Mouse (Mus musculus) midbrain, embryonic 14.5 days (tissue): ENCODE measurements around the gene Zfp260. TPM values are rescaled to one million over a fixed set of nuclear protein-coding genes. Genes with fewer than 3 reads are reported as not detected.

Experiments used
- ATAC-seq: fragments of 200-750 bp; cut with Nextera tagmentation; 2 replicates; pipeline ENCODE4 v1.8.0; 2017; ENCODE audit warnings: moderate number of reproducible peaks, moderate library complexity; ENCODE audit not compliant: low FRiP score, low TSS enrichment
- DNase-seq: peaks from one replicate; pipeline ENCODE4 v3.0.0-alpha.2; 2015
- H3K27ac ChIP-seq: fragments of 300-500 bp; sonication (generic); replicated peaks from 2 replicates; pipeline ENCODE4 v1.5.1; 2014; ENCODE audit warnings: mild to moderate bottlenecking, low read depth, low read length, moderate library complexity
- H3K27me3 ChIP-seq: fragments of 300-500 bp; sonication (generic); 2 replicates; pipeline ENCODE4 v1.6.1; 2014; ENCODE audit warnings: low read length, control low read depth, mixed read lengths; ENCODE audit not compliant: control insufficient read depth, insufficient read depth
- H3K36me3 ChIP-seq: fragments of 300-500 bp; sonication (generic); 2 replicates; pipeline ENCODE4 v1.6.1; 2014; ENCODE audit warnings: low read length, control low read depth; ENCODE audit not compliant: control insufficient read depth, insufficient read depth
- H3K4me1 ChIP-seq: fragments of 300-500 bp; sonication (generic); 2 replicates; pipeline ENCODE4 v1.6.1; 2014; ENCODE audit warnings: mild to moderate bottlenecking, antibody characterized with exemption, low read length, control low read depth; ENCODE audit not compliant: control insufficient read depth, insufficient read depth
- H3K4me2 ChIP-seq: fragments of 300-500 bp; sonication (generic); 2 replicates; pipeline ENCODE4 v1.6.1; 2014; ENCODE audit warnings: mild to moderate bottlenecking, low read length, moderate library complexity
- H3K4me3 ChIP-seq: fragments of 300-500 bp; sonication (generic); replicated peaks from 2 replicates; pipeline ENCODE4 v1.5.1; 2014; ENCODE audit warnings: low read depth, low read length
- H3K9ac ChIP-seq: fragments of 300-500 bp; sonication (generic); replicated peaks from 2 replicates; pipeline ENCODE4 v1.6.1; 2014; ENCODE audit warnings: mild to moderate bottlenecking, low read length, moderate library complexity
- H3K9me3 ChIP-seq: fragments of 300-500 bp; sonication (generic); 2 replicates; pipeline ENCODE4 v1.6.1; 2016; ENCODE audit warnings: low read length, control low read depth, mixed read lengths; ENCODE audit not compliant: control insufficient read depth
- WGBS: fragments of 180-500 bp; shearing (Covaris S2); extraction: QIAGEN DNeasy Blood & Tissue Kit; methylation state at CpG from one replicate; pipeline ENCODE4 v1.1.7; 2014; 5-methylcytosine and 5-hydroxymethylcytosine counted together
- polyA plus RNA-seq: library from polyadenylated mRNA; unstranded; fragments of >200 nt; fragmentation: Nextera tagmentation; extraction: Ambion mirVana; gene quantifications from 2 replicates; pipeline ENCODE4 v1.2.1, GENCODE M21; 2014

Zfp260 gene
- polyA plus RNA-seq, result 86.6 and 101 TPM in 2 replicates

GRCm38 (mm10) chr7:30094646-30095429 lies at the start of gene Zfp260:
Gene Zfp260 (plus strand): TSS chr7:30094777.
- ATAC-seq (peak; percentile 84), DNase-seq (peak; percentile 98)
- H3K36me3 ChIP-seq, result peaks cover 2% of the 10 kb centered on the region
- H3K27ac ChIP-seq, result peak within 1 kb of the TSS; percentile 99
- no peaks in the 10 kb centered on the region for H3K9me3 ChIP-seq
- H3K9ac ChIP-seq, result peak within 1 kb of the TSS; percentile 88
- WGBS, result under 1% methylated on average over 26 of the region's 26 CpGs
- peaks cover 11% of the 10 kb centered on the region for H3K4me1 ChIP-seq
- no peaks in the 10 kb centered on the region for H3K27me3 ChIP-seq
- H3K4me3 ChIP-seq, result peak within 1 kb of the TSS; percentile 67
- peak within 1 kb of the TSS; percentile 71 for H3K4me2 ChIP-seq

- no peak for DNase-seq
- Histone ChIP-seq H3K9me3 (no peaks in the 10 kb centered on the region), H3K27me3 (no peaks in the 10 kb centered on the region), H3K4me2 (no peak overlapping the region), H3K9ac (no peak overlapping the region), H3K36me3 (peaks cover 7% of the 10 kb centered on the region; the same call in 1 of the 2 replicates), H3K27ac (no peak overlapping the region), H3K4me3 (no peak overlapping the region), H3K4me1 (0 out of 2 replicates have a peak, but pooled peaks cover 5% of the 10 kb centered on the region)
- no peak for ATAC-seq
- WGBS, result 96% methylated on average over 4 of the region's 4 CpGs
These were observed 46.5 kb upstream of the Zfp260 start for GRCm38 (mm10) chr7:30048126-30048525.

GRCm38 (mm10) chr7:30050882-30051548 lies 43.6 kb upstream of the Zfp260 start, which contains the start of gene Zfp14:
Gene Zfp14 (minus strand): TSS chr7:30051380.
- peak within 1 kb of the TSS; percentile 74 for H3K4me2 ChIP-seq
- DNase-seq (peak; percentile 96), ATAC-seq (peak; percentile 98)
- H3K4me3 ChIP-seq, result peak within 1 kb of the TSS; percentile 60
- H3K27me3 ChIP-seq, result no peaks in the 10 kb centered on the region
- H3K36me3 ChIP-seq, result peaks cover 13% of the 10 kb centered on the region
- H3K27ac ChIP-seq, result peak within 1 kb of the TSS; percentile 89
- WGBS, result 0% methylated on average over 40 of the region's 40 CpGs
- peak within 1 kb of the TSS; percentile 75 for H3K9ac ChIP-seq
- H3K9me3 ChIP-seq, result no peaks in the 10 kb centered on the region
- H3K4me1 ChIP-seq, result 0 out of 2 replicates have a peak, but pooled peaks cover 5% of the 10 kb centered on the region

DNA sequence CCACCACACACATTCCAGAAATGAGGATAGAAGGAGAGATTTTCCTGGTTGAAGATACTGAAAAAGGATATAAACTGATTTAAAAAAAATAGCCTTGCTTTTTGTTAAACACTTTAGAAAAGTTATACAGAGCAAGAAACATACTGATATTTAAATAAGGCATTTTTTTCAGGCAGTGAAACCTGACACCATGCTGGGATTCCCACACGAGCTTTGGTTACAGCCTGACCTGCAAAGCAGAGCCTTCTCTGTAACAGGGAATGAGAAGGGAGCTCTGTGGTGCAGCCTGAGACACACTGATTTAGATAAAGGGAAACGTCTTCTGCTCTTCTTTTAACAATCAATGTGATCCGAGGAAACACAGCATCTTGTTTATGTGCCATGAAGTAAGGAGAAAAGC lies 41.0 kb upstream of the Zfp260 start:
- no peak for ATAC-seq
- 8% methylated on average over 3 of the region's 3 CpGs for WGBS
- no peak overlapping the region for H3K4me2 ChIP-seq
- H3K4me1 ChIP-seq, result 0 out of 2 replicates have a peak, but pooled peaks cover 5% of the 10 kb centered on the region
- no peaks in the 10 kb centered on the region for H3K9me3 ChIP-seq
- no peak overlapping the region for H3K27ac ChIP-seq
- no peaks in the 10 kb centered on the region for H3K27me3 ChIP-seq
- H3K4me3 ChIP-seq, result no peak overlapping the region
- DNase-seq, result no peak
- H3K36me3 ChIP-seq, result peaks cover 34% of the 10 kb centered on the region
- H3K9ac ChIP-seq, result no peak overlapping the region

GRCm38 (mm10) chr7:30060341-30060740 lies 34.2 kb upstream of the Zfp260 start:
- no peak overlapping the region for H3K4me2 ChIP-seq
- no peaks in the 10 kb centered on the region for H3K4me1 ChIP-seq
- no peaks in the 10 kb centered on the region for H3K9me3 ChIP-seq
- H3K9ac ChIP-seq, result no peak overlapping the region
- no peaks in the 10 kb centered on the region for H3K27me3 ChIP-seq
- WGBS, result 40% methylated on average over 6 of the region's 6 CpGs
- no peak overlapping the region for H3K4me3 ChIP-seq
- ATAC-seq, result no peak
- no peak for DNase-seq
- H3K27ac ChIP-seq, result no peak overlapping the region
- H3K36me3 ChIP-seq, result peaks cover 90% of the 10 kb centered on the region

- H3K4me2 ChIP-seq, result no peak overlapping the region
- H3K27me3 ChIP-seq, result no peaks in the 10 kb centered on the region
- 87% methylated on average over 5 of the region's 5 CpGs for WGBS
- ATAC-seq, result no peak
- H3K4me1 ChIP-seq, result no peaks in the 10 kb centered on the region
- peaks cover 83% of the 10 kb centered on the region for H3K36me3 ChIP-seq
- H3K4me3 ChIP-seq, result no peak overlapping the region
- no peaks in the 10 kb centered on the region for H3K9me3 ChIP-seq
- no peak overlapping the region for H3K9ac ChIP-seq
- peak; percentile 21 for DNase-seq
- no peak overlapping the region for H3K27ac ChIP-seq
These were observed 32.1 kb upstream of the Zfp260 start for GRCm38 (mm10) chr7:30062478-30062877.

- no peak for DNase-seq
- no peak overlapping the region for H3K4me2 ChIP-seq
- H3K9me3 ChIP-seq, result no peaks in the 10 kb centered on the region
- 81% methylated on average over 5 of the region's 5 CpGs for WGBS
- no peak for ATAC-seq
- H3K27me3 ChIP-seq, result no peaks in the 10 kb centered on the region
- H3K9ac ChIP-seq, result no peak overlapping the region
- no peak overlapping the region for H3K4me3 ChIP-seq
- H3K27ac ChIP-seq, result no peak overlapping the region
- H3K36me3 ChIP-seq, result peaks cover 79% of the 10 kb centered on the region
- no peaks in the 10 kb centered on the region for H3K4me1 ChIP-seq
These were observed 30.0 kb upstream of the Zfp260 start for GRCm38 (mm10) chr7:30064622-30065021.

DNA sequence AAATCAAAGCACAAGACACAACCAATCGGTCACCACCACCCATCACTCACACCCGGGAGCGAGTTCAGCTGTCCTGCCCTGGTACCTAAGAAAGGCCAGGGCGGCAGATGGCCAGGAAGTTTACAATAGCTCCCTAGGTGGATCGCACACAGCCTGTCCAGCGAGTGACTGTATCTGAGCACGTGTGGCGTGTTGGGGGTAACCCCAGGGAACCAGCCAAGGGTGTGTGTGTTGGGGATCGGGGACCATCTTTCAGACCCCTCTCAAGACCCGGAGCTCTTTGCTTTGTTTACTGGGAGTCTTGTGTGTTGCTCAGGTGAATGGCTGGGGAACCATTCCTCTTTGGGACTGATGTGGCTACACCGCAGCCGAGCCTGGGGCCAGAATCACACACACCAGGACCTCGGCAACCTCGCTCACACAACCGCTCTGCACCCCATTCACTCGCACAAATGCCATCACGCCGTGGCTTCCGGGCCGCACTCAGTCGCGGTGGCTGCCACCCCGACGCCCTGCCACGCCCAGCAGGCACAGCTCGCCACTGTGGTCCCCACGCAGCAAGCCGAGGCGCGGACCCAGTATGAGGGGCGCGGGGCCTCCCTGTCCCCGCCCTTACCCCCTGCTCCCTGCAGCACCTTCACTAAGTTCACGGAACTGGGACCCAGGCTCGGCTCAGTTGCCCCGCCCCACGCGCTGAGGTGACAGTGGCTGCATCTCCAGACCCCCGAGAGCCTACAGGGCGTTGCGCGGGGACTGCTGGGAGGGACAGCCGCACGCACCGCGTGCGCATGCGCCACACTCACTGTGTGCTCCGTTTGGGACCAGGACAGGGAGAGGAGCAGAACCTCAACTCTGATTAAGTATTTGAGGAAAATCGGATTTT lies 22.2 kb upstream of the Zfp260 start, which contains the start of gene Zfp82:
Zfp82 (minus strand) TSS at position 755 of the 883 bp plus-strand sequence.
- Histone ChIP-seq H3K27me3 (no peaks in the 10 kb centered on the region), H3K9ac (peak within 1 kb of the TSS; percentile 75), H3K9me3 (no peaks in the 10 kb centered on the region), H3K4me2 (peak within 1 kb of the TSS; percentile 95), H3K4me3 (peak within 1 kb of the TSS; percentile 63), H3K4me1 (0 out of 2 replicates have a peak, but pooled peaks cover 6% of the 10 kb centered on the region), H3K36me3 (peaks cover 21% of the 10 kb centered on the region), H3K27ac (peak within 1 kb of the TSS; percentile 81)
- WGBS, result under 1% methylated on average over 50 of the region's 50 CpGs
- peak; percentile 88 for ATAC-seq
- peak; percentile 95 for DNase-seq
